Mouse (Mus musculus): Measurements from ENCODE around the gene Gjc2.

Gjc2 gene

DNA sequence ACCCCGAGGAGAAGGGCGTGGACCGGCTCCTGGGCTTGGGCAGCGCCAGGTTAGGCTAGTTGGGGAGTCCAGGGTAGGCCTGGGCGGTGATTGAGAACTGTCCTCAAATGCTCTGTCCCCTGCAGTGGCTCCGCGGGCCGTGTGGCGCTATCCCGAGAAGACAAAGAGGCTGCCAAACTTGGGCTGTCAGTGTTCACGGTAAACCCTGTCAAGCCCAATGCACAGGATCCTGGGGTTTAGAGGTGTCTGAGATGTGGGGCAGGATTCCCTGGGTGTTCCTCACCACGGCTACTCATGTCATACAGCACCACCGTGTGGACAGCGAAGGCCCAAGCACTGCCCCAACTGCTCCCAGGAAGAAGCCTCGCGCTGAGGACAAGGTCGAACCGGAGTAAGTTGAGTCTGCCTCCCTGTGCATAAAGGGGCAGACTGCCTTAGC is 26.0 kb upstream of the Gjc2 start:
- in situ Hi-C loops (cut with MboI, MseI), result no loop called here

DNA sequence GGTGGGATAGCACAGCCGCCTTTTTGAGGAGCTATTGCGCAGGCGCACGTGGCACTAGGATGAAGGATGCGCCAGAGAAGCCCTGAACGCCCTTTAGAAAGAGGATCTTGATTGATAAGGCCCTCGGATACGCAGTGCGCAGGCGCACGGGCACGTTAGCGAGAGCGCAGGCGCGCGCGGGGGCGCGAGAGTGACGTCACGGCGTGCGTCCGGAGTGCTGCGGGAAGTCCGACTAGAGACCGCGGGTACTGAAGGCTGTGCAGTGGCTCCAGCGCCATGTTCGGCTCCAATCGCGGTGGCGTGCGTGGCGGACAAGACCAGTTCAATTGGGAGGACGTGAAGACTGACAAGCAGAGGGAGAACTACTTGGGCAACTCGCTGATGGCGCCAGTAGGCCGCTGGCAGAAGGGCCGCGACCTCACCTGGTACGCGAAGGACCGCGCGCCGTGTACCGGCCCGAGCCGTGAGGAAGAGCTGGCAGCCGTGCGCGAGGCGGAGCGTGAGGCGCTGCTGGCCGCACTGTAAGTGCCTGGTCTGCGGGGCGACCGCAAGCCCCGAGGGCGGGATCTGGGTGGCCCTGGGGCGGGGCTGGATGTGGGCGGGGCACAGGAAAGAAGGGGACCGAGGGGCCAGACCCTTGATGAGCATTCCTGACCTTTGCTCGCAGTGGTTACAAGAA is 25.3 kb upstream of the Gjc2 start, which contains the start of gene 2310033P09Rik:
TSS of gene 2310033P09Rik (plus strand) at position 169 of the 679 bp plus-strand sequence.
- in situ Hi-C loops (cut with MboI, MseI), result no loop called here

DNA sequence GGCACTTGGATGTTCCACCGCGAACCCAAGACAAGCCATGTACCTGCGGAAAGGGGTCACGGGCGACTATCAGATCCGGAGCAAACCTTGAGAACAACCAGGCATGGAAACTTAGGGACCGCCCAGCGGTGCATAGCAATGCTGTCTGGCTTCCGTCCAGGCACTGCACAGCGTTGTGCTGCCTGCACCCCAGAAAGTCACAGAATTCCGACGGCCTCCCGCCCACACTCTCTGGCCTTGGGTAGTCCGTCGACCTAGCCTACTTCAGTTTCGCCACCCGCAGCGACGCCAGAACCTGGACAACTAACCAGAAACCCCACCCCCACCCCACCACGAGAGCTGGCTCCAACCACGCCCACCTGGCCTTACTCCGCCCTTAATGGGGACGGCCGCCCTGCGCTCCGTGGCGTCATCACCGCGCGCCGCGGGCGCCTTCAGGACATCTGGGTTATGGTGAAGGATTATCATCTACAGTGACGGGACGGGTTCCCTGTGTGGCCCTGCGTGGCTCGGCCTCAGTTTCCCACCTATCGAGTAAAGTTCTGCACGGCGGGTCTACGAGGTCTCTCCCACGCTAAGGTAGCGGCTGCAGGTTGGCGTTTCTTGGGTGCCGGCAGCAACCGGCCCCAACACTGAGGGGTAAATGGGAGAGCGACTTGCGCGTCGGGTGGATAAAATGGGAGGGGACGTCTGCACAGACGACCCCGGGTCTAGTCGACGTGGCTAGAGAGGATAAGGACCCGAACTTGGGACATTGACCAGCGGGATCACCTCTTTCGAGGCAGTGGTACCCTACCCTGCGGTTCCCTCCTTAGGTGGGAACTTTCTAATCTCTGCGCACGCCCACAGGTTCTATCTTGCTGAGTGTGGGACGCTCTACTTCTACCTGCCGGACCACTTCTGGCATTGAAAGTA is 19.3 kb upstream of the Gjc2 start, which contains the start of gene Mrpl55:
TSS of gene Mrpl55 (plus strand) at position 406 of the 915 bp plus-strand sequence.
- in situ Hi-C loops (cut with MboI, MseI), result no loop called here

DNA sequence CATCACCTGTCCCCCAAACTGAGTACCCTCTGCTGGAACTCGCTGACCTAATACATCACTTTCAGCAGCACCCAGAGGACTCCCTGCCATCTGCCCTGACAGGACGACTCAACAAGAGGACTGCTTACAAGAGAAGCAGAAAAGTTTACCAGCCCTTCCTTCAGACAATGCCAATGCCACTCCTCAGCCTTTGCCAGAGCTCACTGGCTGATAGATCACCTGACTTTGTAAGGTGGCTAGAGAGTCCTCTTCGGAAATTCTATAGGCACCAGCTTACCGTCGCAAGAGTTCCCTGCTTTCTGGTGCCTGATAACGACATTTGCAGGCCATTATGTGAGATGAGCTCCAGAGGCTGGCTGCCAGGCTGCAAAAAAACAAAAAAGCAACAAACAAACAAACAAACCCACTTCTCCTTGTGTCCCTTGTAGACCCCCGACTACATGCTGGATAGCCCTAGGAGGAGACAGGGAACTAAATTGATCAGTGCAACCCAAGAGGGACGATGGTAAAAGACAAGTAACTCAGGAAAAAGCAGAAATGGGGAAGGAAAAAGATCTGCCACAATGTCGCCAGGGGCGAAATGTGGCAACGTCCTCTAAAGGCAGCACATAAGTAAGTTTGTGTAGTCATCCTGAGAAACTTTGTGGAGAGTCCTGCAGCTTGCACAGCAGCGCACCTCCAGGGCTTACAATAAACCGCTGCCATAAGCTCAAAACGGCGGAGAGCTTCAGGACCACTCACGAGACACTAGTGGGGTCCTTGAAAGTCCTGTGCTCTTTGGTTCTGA is 18.4 kb upstream of the Gjc2 start:
- in situ Hi-C loops (cut with MboI, MseI), result no loop called here

DNA sequence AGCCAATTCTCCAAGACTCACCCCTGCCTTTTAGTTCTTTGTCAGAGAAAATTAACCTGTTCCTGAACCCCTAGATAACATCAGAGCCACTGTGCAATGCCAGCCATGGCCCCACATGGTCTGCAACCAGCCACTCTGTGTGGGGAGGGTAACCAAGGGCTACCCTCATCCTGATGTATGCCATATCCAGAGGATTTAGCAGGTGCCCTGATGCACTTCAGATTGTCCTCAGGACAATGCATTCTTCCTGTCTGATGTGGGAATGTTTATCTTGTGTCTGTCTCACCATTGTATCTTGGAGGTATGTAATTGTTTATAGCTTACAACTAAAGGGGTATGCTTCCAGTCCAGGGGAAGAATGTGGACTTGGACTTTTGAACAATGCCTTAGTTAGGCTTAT is 13.2 kb upstream of the Gjc2 start:
- in situ Hi-C loops (cut with MboI, MseI), result no loop called here

DNA sequence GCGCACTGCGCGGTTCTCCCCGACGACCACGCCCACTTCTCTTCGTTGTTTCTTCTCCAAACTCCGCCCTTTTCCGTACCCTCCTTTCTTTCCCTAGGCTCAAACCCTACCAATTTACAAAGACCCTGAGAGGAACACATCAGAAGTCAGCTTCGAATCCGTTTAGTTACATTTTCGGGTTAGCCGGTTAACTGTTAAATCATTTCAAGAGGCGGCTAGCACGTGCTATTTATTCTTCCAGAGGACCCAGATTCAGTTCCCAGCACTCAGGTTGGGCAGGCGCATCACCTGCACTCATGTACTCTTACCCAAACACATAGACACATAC is 9.0 kb upstream of the Gjc2 start, which contains the start of gene Guk1:
TSS of gene Guk1 (minus strand) at position 154 of the 328 bp plus-strand sequence.
- in situ Hi-C loops (cut with MboI, MseI), result no loop called here

DNA sequence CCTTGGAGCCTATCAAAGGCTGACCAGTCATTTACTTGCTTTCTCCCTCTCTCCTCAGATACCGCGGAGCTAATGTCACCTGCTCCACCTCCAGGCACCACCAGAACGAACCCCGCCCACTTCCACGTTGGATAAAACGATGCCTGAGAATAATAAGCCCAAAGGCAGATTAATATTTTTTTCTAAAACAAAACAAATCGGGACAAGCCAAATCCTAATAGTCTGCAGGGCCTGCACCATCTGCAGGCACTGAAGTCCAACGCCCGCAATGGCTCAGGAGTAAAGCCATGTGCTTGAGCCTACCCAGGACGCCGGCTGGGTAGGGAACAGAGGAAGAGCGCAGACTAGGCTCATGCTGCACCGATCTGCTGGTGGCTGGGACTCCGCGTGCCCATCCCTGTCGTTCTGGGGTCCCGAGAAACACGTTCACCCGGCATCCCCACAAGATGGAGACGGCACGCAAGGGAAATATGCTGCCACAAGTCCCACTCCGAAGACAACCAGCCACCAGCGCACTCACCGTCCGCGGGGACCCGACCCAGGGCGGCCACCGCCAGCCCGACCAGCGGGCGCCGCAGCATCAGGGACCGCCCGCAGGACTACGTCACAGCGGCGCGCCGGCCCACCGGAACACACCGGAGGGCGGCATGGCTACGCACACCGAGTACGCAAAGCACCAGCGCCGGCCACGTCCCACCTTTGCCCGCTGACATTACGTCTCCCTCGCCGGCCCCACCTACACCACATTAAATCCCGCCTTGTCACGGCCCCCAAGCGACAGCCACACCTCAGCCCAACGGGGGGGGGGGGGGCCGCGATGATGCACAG is 8.4 kb upstream of the Gjc2 start:
- in situ Hi-C loops (cut with MboI, MseI), result no loop called here

DNA sequence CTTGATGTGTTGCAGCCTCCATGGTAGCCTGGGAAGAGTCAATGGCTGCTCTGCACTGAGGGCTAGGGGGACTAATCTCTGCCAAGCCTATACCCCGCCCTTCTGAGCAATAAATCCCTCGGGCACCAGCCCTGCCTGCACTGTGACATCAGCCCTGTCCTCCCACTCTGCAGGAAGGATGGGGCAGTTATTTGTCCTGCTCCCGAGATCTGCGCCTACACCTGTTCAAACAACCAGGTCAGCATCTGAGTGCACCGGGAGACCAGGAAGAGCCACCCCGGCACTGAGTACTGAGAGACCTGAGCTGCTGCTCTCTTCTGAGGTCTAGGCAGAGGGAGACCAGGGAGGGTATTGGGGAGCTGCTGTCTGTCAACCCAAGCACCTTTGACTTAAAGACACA is 4.7 kb upstream of the Gjc2 start:
- in situ Hi-C loops (cut with MboI, MseI), result no loop called here

DNA sequence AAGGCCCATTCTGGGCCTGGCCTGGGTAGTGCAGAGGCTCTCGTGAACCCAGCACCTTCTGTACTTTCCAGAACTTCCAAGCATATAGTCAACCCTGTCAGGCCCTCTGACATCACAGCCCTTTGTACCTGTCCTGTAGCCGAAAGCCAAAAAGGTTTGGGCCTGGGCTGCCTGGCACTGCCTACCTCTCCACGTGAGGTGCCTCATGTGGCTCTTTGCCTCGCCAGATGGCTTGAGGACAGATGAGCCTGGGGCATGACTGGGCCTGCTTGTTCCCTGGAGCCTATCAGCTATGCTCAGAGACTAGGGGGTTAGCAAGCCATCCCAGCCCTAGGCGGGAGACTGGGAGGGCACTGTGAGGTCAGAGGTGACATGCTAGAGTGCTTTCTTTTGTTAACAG is 2.5 kb upstream of the Gjc2 start:
- in situ Hi-C loops (cut with MboI, MseI), result no loop called here

DNA sequence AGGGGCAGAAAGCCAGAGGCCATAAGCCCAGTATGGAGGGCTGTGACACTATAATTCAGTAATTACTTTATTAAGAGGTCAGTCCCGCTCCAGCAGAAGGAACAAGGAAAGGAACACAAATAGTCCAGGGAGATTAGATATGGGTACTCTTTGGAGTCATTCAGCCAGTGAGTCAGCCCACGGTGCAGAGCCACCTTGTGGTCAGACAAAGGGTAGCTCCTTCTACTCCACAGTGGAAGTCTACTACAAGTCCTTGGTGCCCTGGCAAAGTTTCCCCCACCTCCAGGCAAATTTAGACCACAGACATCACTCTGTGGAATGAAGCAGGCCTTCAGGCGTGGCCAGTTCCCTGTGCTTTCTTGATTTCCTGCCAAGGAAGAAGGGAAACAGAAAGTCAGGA is 808 bp upstream of the Gjc2 start:
- in situ Hi-C loops (cut with MboI, MseI), result loop anchor here (5.0 kb wide), 1 partner anchor 92 kb away; no protein-coding TSS in a partner anchor

DNA sequence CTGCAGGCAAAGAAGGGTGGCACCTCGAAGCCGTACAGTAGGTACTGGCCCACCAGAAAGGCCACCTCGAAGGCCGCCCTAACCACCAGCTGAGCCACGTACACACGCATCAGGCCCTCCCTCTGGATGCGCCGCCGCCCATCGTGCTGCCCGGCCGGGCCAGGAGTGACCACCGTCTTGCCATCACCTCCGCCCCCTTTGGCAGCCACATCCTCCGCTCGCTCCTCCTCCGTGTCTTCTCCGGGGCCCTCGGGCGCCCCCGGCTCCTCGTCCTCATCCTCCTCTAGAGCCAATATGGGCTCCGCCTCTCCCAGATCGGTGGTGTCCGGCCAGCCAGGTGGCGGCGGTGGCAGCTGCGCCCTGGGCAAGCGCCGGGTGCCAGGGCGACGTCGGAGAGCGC is 6.1 kb downstream of the Gjc2 start:
- in situ Hi-C loops (cut with MboI, MseI), result no loop called here

DNA sequence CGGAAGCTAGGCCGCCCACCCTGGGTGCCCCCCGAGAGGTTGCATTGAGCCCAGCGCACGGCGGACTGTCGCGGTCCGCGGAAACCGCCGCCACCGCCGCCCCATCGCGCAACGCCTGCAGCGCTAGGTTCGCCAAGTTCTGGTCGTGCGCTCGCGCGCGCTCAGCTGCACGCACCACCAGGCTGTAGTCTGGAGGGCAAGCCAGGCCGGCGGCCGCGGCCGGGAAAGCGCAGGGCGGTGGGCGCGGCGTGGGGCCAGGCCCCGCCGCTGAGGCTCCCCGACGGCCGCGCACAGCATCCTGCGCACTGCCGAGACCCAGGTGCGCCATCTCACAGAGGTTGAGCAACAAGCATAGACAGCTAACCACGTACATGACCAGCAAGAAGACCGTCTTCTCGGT is 6.5 kb downstream of the Gjc2 start:
- in situ Hi-C loops (cut with MboI, MseI), result no loop called here

DNA sequence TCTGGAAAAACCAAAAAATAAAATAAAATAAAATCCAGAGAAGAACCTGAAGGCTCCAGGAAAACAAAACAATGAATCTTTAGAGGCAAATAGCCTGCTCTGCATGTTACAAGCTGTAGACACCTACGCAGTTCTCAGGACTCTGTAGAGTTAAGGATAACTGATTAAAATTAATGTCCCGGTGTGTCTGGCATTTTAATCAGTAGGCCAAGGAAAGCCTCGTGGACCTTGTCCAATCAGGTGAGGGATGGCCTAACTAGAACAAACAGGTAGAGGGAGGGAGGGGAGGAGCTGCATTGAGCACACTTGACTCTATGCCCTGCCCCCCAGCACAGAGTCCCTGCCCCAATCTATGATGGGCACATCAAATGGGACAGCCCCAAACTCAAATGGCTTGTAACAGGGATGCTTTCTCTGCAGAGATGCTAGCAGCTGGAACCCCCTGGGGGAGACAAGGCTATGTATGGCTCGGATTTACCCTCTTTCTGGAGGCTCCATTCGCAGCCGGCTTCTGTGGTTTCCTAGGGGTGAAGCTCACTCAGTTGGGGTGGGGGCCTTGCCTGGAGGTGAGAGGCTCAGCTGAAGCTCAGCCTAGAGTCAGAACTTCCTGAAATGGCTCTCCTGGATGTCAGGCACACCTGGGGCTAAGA is 8.7 kb downstream of the Gjc2 start:
- in situ Hi-C loops (cut with MboI, MseI), result loop anchor here (5.0 kb wide), 1 partner anchor 1048 kb away; the partner anchor contains the start of gene Srebf1

DNA sequence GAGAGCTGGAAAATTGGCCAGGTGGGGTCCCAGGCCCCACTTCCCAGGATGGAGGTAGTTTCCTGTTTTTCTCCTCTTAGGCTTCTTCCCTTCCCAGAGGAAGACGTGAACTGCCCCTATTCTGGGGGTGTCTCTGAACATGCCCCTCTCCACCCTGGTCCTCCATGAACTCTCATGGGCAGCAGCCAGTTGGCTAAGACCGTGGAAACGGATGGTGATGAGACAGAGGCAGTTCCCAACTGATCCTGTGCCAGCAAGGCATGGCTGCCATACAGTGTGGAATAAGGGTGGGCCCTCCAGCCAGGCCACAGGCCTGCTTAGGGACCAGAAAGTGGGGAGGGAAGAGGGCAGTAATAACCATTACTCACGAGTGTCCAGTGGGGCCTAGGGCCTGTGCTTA is 12.5 kb downstream of the Gjc2 start:
- in situ Hi-C loops (cut with MboI, MseI), result loop anchor here (5.0 kb wide), 1 partner anchor 1052 kb away; the partner anchor contains the start of gene Srebf1

DNA sequence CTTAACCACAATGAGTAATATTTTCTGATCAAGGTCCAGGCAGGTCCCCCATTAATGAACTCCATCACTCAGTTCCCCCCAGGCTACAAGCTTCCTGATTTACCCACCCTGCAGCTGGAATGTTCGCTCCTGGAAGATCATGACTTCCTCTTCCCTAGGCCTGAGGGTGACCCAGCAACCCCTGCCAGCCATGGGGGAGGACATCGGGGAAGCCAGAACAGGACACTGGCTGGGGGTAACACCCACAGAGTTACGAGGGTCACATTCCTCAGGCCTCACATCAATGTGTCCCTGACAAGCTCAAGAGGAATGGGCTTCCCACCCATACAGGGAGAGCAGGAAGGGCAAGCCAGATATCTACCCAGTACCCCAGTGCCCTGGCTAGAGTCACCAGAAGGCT is 13.2 kb downstream of the Gjc2 start:
- in situ Hi-C loops (cut with MboI, MseI), result loop anchor here (5.0 kb wide), 1 partner anchor 1052 kb away; the partner anchor contains the start of gene Srebf1

DNA sequence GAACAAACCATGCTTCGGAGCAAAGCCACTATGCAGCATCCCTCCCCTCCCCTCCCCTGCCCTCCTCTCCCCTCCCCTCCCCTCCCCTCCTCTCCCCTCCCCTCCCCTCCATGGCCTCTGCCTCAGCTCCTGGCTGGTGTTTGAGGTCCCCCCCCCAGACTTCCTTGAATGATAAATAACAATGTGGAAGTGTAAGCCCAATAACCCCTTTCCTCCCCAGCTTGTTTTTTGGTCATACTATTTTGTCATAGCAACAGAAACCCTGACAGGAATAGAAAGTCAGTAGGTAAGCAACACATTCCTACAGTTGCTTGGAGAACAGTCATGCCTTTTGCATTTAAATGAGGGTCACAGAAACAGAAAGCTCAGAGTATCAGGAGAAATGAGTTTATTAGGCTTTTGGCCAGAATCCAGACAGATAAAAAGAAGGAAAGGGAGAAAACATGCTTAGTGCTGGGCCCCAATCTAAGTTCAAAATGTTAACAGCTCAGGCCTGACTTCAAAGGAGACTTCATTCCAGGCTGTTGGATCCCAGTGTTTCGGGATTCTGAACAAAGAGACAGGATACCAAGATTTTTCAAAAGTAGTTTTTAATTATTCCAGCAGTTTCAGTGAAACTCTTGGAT is 17.3 kb downstream of the Gjc2 start:
- in situ Hi-C loops (cut with MboI, MseI), result no loop called here

DNA sequence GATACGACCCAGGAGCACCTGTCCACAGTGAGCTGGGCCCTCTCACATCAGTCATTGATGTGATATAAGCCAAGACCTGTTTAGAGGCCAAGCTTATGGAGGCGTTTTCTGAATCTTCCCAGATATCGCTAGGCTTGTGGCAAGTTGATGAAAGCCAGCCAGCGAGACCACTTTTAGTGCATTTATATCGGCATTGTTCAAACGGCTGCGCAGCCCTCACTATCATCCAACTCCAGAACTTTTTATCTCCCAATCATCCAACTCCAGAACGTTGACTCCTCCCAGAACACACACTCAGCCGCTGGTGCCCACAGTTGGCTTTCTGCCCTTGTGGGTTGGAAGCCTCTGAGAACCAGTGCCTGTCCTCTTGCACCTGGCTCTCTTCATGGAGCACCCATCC is 18.6 kb downstream of the Gjc2 start:
- in situ Hi-C loops (cut with MboI, MseI), result no loop called here

DNA sequence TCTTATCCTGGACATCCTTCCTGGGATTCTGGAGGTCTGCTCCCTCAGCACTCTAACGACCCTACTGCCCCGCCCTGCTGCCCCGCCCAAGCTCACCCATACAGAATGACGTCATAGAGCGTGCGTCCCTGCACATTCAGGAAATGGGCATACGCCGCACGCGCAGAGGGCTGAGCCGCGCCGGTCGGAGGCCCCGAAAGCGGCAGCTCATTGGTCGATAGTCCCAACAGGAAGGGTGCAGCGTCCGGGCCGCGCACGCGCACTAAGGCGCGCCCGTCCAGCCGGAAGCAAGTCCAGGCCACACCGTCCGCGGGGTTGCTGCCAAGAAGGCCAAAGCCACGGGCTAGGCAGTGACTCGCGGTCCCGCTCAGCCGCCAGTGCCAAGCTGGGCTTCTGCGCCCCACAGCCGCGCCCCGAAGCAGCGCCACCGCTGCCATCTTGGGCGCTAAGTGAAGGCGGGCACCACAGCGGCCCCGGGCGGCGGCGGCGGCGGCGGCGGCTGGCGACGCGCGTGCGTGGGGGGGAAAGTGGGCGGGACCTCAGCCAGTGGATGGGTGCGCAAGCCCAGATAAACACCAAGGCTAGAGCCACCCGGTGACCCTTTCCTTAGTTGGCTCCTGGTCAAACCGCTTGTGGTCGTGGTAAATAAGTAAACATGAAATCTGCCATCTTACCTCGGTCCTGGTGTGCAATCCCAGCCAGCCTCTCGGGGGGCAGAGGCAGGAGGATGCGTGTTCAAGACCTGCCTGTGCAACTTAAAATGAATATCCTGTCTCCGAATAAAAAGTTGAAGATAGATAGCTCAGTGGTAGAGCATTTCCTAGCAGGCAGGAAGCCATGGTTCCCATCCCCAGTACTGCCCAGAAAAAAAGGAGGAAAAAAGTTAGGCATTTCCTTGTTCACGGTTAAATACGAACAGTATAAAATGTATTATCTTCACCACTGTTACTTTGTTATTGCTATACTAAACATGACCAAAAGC is 19.5 kb downstream of the Gjc2 start, which contains the start of gene Iba57:
TSS of gene Iba57 (minus strand) at position 485 of the 982 bp plus-strand sequence.
- in situ Hi-C loops (cut with MboI, MseI), result no loop called here

All from T-helper 1 cell (primary cell).